In genomic region chr7:84794655-84795054, GRCm38 (mm10) we compare ENCODE assay signal across 9 mouse cellular contexts. TPM values are rescaled to one million over a fixed set of nuclear protein-coding genes. Genes with fewer than 3 reads are reported as not detected.
A peak's percentile ranks its signal among the peaks of the same experiment; 100 is the strongest.
DNase-seq lines count a peak whose midpoint lies in the region; ATAC-seq lines count a peak whose summit lies in the region.
"Had no signal": no experiment of that assay in that cellular context is flagged by ENCODE, and none has a peak within 500 bp of the region (broad histone marks: within the 10 kb centered on the region; RNA-seq: fewer than 3 reads in every experiment).

No protein-coding gene starts in this region.

- no peak overlapping the region for H3K27ac ChIP-seq in kidney, embryonic 15.5 days

- DNase-seq in cerebellum, adult 9-10 months, result peak; percentile 41
- DNase-seq in cerebellum, adult 9-11 months, result no peak
- peak; percentile 11 to 30 for DNase-seq in kidney, postnatal 36 days
- DNase-seq in thymus, postnatal 0 days (ENCODE audit: low spot score), result peak; percentile 8
- no peak for DNase-seq in thymus, postnatal 4 days
- DNase-seq in telencephalon, adult 2 months (ENCODE audit: low read depth, low spot score), result peak; percentile 23
- DNase-seq in urinary bladder, postnatal 10 days (ENCODE audit: low spot score), result no peak

- no peak overlapping the region for H3K9ac ChIP-seq in kidney, embryonic 15.5 days

- ATAC-seq in kidney, embryonic 15.5 days (replicated peaks; ENCODE audit: low FRiP score), result no peak

- H3K27me3 ChIP-seq in kidney, embryonic 15.5 days, result no peaks in the 10 kb centered on the region

- H3K9me3 ChIP-seq in kidney, embryonic 15.5 days (replicated peaks), result no peaks in the 10 kb centered on the region

- no peaks in the 10 kb centered on the region for H3K4me1 ChIP-seq in kidney, embryonic 15.5 days

- 8% methylated on average over 1 of the region's 1 CpGs for WGBS in kidney, embryonic 15.5 days

- no peak overlapping the region for H3K4me3 ChIP-seq in kidney, embryonic 15.5 days (replicated peaks)

- no peak overlapping the region for H3K4me2 ChIP-seq in kidney, embryonic 15.5 days

- H3K36me3 ChIP-seq in kidney, embryonic 15.5 days, result no peaks in the 10 kb centered on the region

RNA-seq across cellular contexts. Expression of gene Olfr291, which starts 58.7 kb away (rescaled TPM):
- not detected in 2 replicates for polyA plus RNA-seq in kidney, embryonic 15.5 days (2015; fragmentation: Nextera tagmentation; extraction: Ambion mirVana)
- not detected in 2 replicates for polyA plus RNA-seq in thymus, postnatal 0 days (2015; fragmentation: Nextera tagmentation; extraction: Ambion mirVana)
- polyA plus RNA-seq: neural tube, embryonic 11.5 days had no signal

Comparison
In these comparisons a context has a peak if more than half of its experiments do, and no peak if none do; other contexts are left out.
1. DNase-seq: peak in cerebellum, adult 9-10 months (single experiment), kidney, postnatal 36 days (2 of 2), thymus, postnatal 0 days (single experiment) and telencephalon, adult 2 months (single experiment); none in cerebellum, adult 9-11 months (single experiment), thymus, postnatal 4 days (single experiment) and urinary bladder, postnatal 10 days (single experiment).